ENCODE assay signal across 17 mouse cellular contexts in the genomic region with DNA sequence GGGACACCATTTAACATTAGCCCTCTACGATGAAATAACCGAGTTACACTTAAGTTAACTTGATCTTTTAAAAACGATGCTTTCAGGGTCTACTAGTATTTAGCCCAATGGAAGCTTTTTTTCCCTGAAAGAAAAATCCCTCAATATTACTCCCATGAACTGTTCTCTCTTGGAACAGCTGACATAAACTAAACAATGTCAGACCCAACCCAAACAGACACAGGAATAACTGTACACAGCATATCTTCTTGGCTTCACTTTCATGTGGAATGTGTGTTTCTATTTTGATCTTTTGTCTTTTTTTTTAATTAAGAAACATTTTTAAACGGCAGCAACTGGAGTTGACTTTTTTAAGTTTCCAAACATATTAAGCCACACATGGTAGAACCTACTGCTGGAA.
"Had no signal": no experiment of that assay in that cellular context is flagged by ENCODE, and none has a peak within 500 bp of the region (broad histone marks: within the 10 kb centered on the region; RNA-seq: fewer than 3 reads in every experiment).

No protein-coding gene starts in this region.

- H3K4me3 ChIP-seq: layer of hippocampus, adult 2 months; limb, embryonic 10.5 days; midbrain, embryonic 10.5 days; myocyte; neural tube, embryonic 15.5 days had no signal

- ATAC-seq: inflammation-experienced regulatory T-cells, adult 6 months; lung, postnatal 0 days had no signal

- H3K36me3 ChIP-seq: neural tube, embryonic 15.5 days had no signal

- H3K9me3 ChIP-seq: limb, embryonic 10.5 days; midbrain, embryonic 10.5 days; neural tube, embryonic 15.5 days had no signal

- H3K27ac ChIP-seq: kidney, postnatal 0 days; layer of hippocampus, adult 2 months; limb, embryonic 10.5 days; neural tube, embryonic 15.5 days had no signal

- H3K27me3 ChIP-seq: neural tube, embryonic 15.5 days had no signal

- DNase-seq: kidney, adult 11 months; kidney, adult 9 months; kidney, postnatal 36 days; lung, postnatal 36 days; midbrain, embryonic 14.5 days; right cerebral cortex, adult 18-20 months; right cerebral cortex, postnatal 25 days; thymus, adult 18-20 months; thymus, postnatal 14 days had no signal

- H3K9ac ChIP-seq: neural tube, embryonic 15.5 days had no signal
